Mouse (Mus musculus) layer of hippocampus, adult 8-10 months (tissue): Measurements from ENCODE around the gene Soat2. TPM values are rescaled to one million over a fixed set of nuclear protein-coding genes. Genes with fewer than 3 reads are reported as not detected.

ENCODE experiments used
- DNase-seq, 2 experiments: peaks; one replicate each; pipeline ENCODE4 v3.0.0; 2022; ENCODE audit warnings: low spot score in 2 of 2
- total RNA-seq, 4 experiments: library from RNA; stranded (reverse); gene quantifications; 2 replicates each; pipeline ENCODE4 v1.2.4; 2022

Soat2 gene
- total RNA-seq, 4 experiments from 2014 or later, result 0.20 to 0.39 TPM; not detected in 2

DNA sequence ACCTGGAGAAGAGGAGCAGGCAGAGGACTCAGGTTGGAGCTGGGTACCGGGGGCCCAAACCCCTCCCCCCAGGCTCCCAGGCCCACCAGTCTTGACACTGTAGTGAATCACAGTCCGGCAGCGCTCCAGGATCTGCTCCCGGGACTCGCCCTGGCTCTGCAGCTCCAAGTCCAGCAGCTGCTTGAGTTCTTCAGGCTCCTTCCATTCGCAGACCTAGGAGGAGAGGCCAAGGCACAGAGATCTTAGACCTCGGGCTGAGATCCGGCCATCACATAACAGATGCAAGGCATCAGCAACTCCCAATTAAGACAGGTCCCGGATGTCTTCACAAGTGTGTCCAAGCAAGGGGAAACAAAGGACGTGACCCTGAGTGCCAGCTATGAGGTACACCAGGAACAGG lies 37.8 kb downstream of the Soat2 start:
- no peak for DNase-seq

DNA sequence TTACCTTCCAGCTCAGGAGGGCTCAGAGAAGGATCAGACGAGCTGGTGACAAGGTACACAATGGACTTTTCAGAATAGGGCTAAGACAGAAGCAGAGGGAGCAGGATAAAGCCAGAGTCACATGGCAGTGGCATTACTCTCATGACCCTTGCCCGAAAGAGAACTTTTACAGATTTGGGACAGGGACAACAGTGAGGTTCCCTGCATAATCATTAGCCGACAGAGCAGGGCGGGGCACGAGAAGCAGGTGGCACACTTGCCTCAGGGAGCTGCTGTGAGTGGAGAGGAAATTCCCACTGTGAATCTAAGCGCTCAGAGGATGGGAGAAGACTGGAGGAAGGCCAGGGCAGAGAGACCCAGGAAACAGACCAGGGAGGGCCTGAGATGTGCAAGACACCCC lies 38.6 kb downstream of the Soat2 start:
- no peak for DNase-seq

DNA sequence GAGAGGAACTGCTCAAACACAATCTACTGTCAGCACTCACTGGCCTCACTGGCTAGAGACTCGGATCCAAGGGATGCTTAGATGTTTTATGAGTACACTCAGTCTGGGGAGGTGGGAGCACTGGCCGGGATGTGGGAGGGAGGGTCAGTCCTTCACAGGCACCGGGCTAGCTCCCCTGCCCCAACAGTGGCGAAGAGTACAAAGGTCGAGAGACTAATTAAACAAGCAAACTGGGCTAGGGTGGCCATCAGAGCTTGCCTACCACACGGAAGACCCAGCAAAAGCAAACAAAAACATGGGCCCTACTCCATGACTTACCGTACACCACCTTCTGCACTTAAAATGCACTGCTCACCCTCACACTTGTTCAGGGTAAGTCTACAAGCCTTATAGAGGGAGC lies 41.4 kb downstream of the Soat2 start:
- no peak for DNase-seq

DNA sequence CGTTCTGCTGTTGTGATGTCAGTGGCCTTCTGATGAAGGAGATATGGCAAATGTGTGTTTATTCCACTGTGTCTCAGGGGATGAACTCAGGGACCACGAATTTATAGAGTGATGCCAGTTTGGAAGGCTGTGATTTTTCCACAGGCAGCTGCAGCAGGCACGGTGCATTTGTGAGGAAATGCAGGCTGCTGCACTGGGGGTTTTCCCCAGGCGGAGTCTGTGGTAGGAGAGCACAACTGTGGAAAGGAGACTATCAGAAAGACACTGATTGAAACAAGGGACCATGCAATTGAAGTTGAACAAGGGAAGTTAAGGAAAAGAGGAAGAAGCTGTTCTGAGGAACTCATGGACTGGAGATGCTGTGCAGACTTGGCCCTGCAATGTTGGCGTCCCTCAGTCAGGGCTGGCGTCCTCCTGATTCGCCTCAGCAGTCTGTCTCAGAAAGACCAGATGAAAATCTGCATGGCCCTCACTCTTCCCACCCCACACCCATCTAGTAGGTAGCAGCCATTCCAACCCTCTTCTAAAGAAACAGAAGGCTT lies 42.0 kb downstream of the Soat2 start:
- DNase-seq, result no peak

DNA sequence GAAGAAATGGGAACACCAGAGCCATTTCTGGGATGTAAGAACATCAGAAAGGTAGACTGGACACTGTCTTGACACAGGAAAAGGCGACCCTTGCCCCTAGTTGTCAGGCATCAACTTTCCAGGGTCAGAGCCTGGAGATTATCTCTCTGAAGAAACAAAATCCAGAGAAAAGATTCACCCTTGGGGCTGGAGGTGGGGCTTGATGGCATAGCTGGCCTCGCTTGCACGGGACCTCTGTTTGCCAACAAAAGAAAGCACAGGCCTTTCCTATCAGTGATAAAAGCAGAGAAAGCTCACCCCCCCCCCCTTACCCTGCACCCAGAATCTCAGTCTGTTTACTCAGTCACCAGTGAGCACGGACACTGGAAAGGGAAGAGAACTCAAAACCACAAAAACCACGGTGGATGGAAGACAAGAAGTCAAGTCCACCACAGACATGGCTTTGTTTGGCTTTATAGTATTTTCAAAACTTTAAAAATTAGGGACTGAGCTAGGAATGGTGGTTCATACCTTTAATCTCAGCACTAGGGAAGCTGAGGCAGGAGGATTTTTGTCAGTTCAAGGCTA lies 42.6 kb downstream of the Soat2 start:
- DNase-seq, result no peak

DNA sequence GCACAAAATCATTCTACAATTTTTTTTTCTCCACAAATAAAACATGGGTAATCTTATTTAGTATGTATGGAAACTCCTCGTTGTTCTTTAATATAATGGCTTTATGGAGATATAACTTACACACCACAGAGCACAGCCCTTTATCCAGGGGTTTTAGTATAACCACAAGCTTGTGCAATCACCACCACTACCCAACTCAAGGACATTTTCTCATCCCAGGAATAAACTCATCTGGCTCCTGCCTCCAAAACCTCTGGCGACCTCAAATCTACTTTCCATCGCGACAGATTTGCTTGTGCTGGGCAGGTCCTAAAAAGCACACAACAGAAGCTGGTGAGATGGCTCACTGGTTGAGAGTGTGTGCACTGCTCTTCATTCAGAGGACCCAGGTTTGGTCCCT lies 43.3 kb downstream of the Soat2 start:
- DNase-seq, result no peak

DNA sequence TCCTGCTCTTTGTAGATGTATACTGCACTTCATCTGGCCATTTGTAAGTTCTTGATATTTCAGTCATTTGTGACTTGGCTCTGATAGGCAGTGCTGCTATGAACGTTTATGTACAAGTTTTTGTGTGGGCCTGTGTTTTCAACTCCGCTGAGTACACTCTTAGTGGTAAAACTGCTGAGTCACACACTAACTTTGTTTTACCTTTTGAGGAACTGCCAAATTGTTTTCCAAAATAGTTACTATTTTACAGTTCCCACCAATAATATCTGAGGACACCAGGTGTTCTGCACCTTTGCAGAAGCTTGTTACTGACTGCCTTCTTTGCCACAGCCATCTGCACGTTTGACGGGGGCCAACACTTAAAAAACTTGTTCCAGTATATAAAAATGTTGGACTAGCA lies 44.1 kb downstream of the Soat2 start:
- no peak for DNase-seq

DNA sequence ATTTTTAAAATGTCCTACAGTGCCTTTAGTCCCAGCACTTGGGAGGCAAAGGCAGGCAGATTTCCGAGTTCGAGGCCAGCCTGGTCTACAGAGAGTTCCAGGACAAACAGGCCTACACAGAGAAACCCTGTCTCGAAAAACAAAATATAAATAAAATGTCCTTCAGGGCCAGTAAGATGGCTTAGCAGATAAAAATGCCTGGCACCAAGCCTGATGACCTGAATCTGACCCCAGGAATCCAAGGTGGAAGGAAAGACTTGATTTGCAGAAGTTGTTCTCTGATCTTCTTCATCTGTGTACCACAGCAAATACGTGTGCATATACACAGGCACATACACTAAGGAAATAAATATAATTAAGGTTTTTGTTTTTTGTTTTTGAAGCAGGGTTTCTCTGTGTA lies 45.0 kb downstream of the Soat2 start:
- no peak for DNase-seq

DNA sequence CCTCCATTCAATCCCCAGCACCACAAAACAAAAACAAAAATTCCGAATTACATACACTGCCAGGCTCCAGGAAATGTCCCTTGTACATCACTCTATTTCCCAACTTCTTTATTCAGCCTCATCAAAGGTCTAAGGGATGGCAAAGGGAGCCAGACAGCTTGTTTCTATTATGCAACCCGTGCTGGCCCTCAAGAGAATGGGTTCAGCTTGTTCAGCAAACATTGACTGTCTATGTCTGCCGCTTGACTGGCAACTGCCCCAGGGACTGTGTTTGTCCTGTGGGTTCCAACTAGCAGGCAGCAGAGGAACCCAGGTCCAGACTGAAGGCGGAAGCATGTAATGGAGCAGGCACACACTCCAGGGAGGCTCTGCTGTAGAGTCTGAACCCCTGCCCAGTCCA lies 48.5 kb downstream of the Soat2 start:
- no peak for DNase-seq

DNA sequence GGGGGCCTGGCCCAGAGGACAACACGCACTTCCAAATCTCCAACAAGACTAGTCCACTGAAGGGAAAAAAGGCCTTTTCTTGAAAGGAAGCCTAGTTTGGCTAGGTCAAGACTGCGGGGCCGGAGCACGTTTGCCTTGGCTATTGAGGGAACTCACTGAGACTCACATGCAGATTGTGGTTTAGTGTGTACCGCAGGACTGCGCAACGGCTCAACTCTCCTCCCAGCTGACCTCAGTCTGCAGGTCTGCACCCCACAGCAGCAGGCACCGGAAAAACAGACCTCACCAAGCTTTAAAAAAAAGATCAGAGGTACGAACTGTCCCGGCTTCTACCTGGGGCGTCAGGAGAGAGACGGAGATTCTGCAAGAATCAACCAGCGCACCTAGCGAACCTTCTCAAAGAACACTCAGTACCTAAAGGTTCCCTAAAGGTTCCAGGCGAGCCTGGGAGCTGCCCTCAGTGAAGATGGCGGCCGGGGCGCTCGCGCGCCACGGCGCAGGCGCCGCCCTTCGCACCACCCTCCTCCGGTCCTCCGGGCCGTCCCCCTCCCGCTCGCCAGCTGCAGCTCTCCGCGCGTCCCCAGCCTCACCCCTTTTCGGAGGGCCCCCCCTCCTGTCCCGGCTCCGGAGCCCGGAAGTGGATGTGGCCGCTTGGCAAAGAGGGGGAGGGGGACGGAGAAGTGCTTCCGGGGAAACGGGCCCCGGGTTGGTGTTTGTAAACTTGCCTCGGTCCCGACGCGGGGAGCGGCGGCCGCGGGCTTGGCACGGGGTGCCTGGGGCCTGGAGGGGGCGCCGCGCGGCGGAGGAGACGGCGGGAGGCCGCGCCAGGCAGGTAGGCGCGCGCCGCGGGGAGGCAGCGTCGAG lies 52.9 kb downstream of the Soat2 start, which contains the start of gene Zfp740:
Gene Zfp740, plus strand, starts transcription at position 279 of the 864 bp plus-strand sequence.
- peak; percentile 91 to 92 for DNase-seq

DNA sequence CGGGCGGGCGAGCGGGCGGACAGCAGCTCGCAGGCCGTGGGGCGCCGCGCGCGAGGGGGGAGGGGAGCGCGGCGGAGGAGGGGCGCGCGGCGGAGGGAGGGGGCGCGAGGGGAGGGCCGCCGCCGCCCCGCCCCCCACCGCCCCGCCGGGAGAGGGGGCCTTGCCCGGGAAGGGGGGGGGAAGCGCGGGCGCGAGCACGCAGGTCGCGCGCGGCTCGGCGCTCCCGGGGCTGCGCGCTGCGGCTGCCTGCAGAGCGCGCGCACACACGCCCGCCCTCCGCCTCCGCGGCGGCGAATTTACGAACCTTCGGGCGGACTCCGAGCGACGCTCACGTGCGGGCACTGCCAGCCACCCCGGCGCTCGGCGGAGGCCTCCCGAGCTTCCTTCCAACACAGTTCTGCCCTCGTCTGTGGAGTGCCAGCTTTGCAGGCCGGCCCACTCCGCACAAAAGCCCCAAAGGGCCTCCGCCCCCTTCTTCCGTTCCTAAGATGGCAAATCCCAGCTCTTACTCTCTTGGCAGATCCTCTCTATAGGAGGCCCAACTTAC lies 53.6 kb downstream of the Soat2 start:
- DNase-seq, result peak; percentile 58 to 61

DNA sequence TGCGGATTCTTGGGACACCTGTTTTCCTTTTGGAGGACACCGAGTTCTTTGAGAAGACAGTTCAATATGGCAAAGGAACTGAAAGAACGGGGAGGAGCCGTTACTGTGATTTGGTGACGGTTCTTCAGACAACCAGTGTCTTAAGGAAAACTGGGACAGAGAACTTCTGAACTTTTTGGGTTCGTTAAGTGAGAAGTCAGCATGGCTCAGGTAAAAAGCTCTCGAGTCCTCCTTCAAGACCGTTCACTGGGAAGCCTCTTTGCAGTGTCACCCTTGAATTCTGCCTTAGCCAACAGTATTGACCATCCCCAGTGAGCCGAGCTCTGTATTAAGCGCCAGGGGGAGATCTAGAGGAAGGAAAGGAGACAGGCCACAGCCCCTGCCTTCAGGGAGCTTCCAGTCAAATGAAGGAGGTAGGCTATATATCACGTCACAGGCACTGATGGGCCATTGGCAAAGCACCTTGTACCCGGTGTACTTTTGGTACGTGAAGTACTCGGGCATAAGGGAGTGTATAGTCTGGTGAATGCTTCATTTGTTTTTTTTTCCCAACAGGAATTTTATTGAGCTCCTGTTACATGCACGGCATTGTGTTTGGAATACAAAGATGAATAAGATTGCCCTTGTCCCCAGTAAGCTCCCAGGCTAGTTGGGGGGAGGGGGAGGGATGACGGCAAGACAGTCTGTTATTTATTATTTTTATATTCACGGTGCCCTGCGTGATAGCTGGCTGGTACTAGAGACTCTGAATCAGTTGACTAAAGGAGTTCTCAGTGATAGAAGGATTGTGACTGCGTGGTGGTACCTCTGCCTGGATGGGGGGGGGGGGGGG lies 54.6 kb downstream of the Soat2 start, which contains the start of gene Csad:
Gene Csad, minus strand, starts transcription at position 51 of the 832 bp plus-strand sequence.
- DNase-seq, result no peak

DNA sequence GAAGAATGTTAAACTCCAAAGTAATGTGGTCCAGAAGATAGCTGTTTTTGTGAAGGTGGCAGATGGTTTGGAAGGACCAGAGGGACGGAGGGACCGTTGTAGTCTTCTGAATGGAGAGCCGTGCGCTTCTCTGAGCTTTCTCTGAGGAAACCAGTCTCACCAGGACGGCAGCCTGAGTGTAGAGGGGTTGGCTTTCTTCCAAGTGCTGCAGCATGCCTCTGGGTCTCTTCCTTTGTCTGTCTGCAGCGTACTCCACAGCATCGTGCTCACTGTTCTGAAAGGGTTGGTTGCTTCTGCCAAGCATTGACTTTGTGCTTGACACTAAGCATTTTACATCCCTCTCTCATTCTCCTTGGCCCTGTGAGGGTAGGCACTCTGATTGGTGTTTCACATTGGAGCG lies 55.5 kb downstream of the Soat2 start:
- peak in 1 of 2 experiments; percentile 57 for DNase-seq

DNA sequence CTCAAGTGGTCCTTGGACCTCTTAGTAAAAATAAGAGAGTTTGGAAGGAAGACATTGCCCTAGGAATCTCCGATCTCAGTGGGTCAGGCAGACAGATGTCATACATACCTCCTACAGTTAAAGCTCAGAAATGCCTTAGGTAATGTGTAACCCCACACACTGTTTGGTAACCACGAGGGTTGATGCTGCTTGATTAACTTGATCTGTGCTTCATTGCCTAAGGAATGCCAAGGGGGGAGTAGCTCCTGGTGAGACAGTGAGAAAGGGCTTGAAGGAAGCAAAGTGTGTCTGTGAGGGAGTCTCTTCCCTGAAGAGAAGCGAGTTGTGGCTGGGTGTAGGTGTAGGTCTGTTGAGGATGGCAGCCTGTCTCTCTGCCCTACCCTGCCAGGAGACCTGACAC lies 57.0 kb downstream of the Soat2 start:
- no peak for DNase-seq

DNA sequence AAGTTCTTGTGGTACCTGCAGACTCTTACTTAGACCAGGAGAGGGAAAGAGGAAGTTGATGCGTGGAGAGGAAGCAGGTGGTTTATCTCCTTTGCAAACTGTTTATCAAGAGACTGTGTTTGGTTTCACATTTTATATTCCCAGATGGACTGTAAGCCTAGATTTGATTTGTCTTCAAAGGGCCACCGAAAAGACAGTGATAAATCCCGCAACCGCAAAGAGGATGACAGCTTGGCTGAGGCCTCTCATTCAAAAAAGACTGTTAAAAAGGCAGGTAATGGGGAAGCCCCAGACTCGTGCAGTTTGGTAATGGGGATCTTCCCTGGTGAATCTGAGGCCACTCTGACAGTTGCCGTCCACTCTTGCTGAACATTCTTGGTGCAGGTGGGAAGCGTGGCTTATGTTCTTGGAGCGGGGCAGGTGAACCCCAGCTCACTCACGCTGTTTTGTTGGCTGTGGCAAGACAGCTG lies 57.8 kb downstream of the Soat2 start:
- DNase-seq, result no peak

DNA sequence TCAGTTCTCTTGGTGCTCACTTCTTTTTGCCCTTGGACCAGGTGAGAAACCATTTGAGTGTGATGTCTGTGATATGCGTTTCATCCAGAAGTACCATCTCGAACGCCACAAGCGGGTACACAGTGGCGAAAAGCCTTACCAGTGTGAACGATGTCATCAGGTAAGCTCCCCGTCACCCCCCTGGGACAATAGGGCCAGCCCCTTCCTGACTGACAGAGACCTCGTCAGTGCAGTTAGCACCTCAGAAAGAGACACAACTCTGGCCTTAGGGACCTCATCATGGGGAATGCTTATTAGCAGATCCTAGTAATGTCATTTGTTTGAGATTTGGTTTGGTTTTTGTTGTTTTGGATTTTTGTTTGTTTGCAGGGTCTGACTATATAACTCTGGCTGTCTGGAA lies 58.8 kb downstream of the Soat2 start:
- no peak for DNase-seq

DNA sequence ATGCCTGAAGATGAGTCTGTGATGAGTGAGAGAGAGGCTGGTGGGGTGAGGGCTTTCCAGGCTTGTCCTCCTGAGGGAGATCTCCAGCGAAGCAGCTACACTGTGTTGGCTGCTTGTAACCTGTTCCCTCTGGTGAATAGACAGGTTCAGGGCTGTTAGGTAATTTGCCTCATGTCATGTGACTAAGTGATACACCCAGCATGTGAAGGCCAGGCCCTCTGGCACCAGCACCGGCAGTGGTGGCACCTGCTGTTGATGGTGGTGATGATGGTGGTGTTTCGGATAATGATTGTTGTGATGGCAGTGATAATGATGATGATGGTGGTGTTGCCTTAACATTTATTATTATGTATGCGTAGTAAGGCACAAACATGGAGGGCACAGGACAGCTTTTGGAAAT lies 60.5 kb downstream of the Soat2 start:
- DNase-seq, result no peak

DNA sequence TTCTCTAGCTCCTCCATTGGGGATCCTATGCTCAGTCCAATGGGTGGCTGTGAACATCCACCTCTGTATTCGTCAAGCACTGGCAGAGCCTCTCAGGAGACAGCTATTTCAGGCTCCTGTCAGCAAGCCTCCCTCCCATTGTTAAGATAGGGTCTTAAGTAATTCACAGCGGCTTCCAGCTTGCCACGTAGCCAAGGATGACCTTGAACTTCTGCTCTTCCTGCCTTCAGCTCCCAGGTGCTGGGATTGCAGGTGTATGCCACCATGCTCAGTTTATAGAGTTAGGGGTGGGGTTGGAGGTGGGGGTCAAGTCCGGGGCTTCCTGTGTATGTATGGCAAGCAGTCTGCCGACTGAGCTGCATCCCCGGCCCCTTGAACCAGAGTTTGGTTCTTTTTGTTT lies 61.6 kb downstream of the Soat2 start:
- DNase-seq, result no peak
